Mouse (Mus musculus) liver, postnatal 0 days (tissue): ENCODE results near the gene 2310034G01Rik. TPM values are rescaled to one million over a fixed set of nuclear protein-coding genes. Genes with fewer than 3 reads are reported as not detected.

ENCODE experiments used
- ATAC-seq: fragments of 200-750 bp; cut with Nextera tagmentation; 2 replicates; pipeline ENCODE4 v1.8.0; 2017; ENCODE audit warnings: mild to moderate bottlenecking, moderate library complexity
- DNase-seq: peaks from one replicate; pipeline ENCODE4 v3.0.0-alpha.2; 2016
- H3K27ac ChIP-seq: fragments of 300-500 bp; sonication (generic); 2 replicates; pipeline ENCODE4 v1.5.1; 2014; ENCODE audit warnings: antibody characterized with exemption, moderate library complexity, mild to moderate bottlenecking, low read depth
- H3K27me3 ChIP-seq: fragments of 300-500 bp; sonication (generic); 2 replicates; pipeline ENCODE4 v1.6.1; 2014; ENCODE audit warnings: low read length, control low read depth, mixed read lengths; ENCODE audit not compliant: insufficient read depth
- H3K36me3 ChIP-seq: fragments of 300-500 bp; sonication (generic); replicated peaks from 2 replicates; pipeline ENCODE4 v1.6.1; 2014; ENCODE audit warnings: mild to moderate bottlenecking, control low read depth, low read length, moderate library complexity, mixed read lengths; ENCODE audit not compliant: insufficient read depth
- H3K4me1 ChIP-seq: fragments of 300-500 bp; sonication (generic); 2 replicates; pipeline ENCODE4 v1.6.1; 2014; ENCODE audit warnings: antibody characterized with exemption, mild to moderate bottlenecking, control low read depth; ENCODE audit not compliant: insufficient read depth
- H3K4me2 ChIP-seq: fragments of 300-500 bp; sonication (generic); 2 replicates; pipeline ENCODE4 v1.6.1; 2014; ENCODE audit warnings: low read depth, mild to moderate bottlenecking, low read length, moderate library complexity, mixed read lengths
- H3K4me3 ChIP-seq: fragments of 300-500 bp; sonication (generic); 2 replicates; pipeline ENCODE4 v1.5.1; 2014; ENCODE audit warnings: low read depth, low read length
- H3K9ac ChIP-seq: fragments of 300-500 bp; sonication (generic); replicated peaks from 2 replicates; pipeline ENCODE4 v1.6.1; 2014; ENCODE audit warnings: mild to moderate bottlenecking, moderate library complexity
- H3K9me3 ChIP-seq: fragments of 300-500 bp; sonication (generic); 2 replicates; pipeline ENCODE4 v1.6.1; 2016; ENCODE audit warnings: mild to moderate bottlenecking, control low read depth, low read length, mixed read lengths
- CTCF ChIP-seq: sonication (generic); IDR thresholded peaks from 2 replicates; pipeline ENCODE4 v1.5.1; 2016; ENCODE audit warnings: antibody characterized with exemption, low read depth
- EP300 ChIP-seq: IDR thresholded peaks from 2 replicates; pipeline ENCODE4 v1.6.1; 2016; ENCODE audit warnings: antibody characterized with exemption, low read depth, mild to moderate bottlenecking
- WGBS: fragments of 180-500 bp; shearing (Covaris S2); extraction: QIAGEN DNeasy Blood & Tissue Kit; methylation state at CpG from one replicate; pipeline ENCODE4 v1.1.7; 2014; ENCODE audit not compliant: insufficient replicate concordance; 5-methylcytosine and 5-hydroxymethylcytosine counted together
- polyA plus RNA-seq: library from polyadenylated mRNA; unstranded; fragments of >200 nt; fragmentation: Nextera tagmentation; extraction: Ambion mirVana; gene quantifications from 2 replicates; pipeline ENCODE4 v1.2.1, GENCODE M21; 2015

Gene 2310034G01Rik
- polyA plus RNA-seq, 1 experiment from 2014 or later: 0.75 TPM

DNA sequence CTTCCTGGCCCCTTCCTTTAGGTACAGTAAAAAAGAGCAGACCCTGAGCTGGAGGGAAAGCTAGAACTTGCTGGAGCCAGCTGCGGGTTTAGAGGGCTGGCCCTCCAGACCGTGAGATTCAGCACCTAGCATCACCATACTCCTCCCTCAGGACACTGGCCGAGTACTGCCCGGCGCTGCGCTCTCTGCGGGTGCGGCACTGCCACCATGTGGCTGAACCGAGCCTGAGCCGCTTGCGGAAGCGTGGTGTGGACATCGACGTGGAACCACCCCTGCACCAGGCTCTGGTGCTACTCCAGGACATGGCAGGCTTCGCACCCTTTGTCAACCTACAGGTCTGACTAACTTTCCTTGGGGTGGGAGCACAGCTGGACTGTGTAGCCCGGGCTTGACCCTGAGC, 20.2 kb downstream of the 2310034G01Rik start:
- Histone ChIP-seq H3K4me3 (peak overlapping the region; percentile 53; the same call in 1 of the 2 replicates), H3K9me3 (no peaks in the 10 kb centered on the region), H3K4me1 (peaks cover 30% of the 10 kb centered on the region), H3K4me2 (peak overlapping the region; percentile 100), H3K9ac (no peak overlapping the region), H3K27ac (no peak overlapping the region), H3K27me3 (peaks cover 20% of the 10 kb centered on the region), H3K36me3 (peaks cover 15% of the 10 kb centered on the region)
- WGBS: 4% methylated on average over 16 of the region's 16 CpGs
- DNase-seq (peak; percentile 89), ATAC-seq (peak; percentile 59)
- TF ChIP-seq CTCF (peak; percentile 98), EP300 (no peak)

DNA sequence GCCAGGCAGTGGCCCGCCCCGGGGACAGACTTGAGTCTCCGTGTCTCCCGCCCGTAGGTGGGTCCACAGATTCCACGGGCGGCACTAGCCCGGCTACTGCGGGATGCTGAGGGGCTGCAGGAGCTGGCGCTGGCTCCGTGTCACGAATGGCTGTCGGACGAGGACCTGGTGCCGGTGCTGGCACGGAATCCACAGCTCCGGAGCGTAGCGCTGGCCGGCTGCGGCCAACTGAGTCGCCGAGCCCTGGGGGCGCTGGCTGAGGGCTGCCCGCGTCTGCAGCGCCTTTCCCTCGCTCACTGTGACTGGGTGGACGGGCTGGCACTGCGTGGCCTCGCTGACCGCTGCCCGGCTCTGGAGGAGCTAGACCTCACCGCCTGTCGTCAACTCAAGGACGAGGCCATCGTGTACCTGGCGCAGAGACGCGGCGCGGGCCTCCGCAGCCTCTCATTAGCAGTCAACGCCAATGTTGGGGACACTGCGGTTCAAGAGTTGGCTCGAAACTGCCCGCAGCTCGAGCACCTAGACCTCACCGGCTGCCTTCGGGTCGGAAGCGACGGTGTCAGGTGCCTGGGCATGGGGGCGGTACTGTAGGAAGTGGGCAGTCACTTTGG, 21.0 kb downstream of the 2310034G01Rik start:
- H3K4me2 ChIP-seq: peak overlapping the region; percentile 100
- no peak for TF ChIP-seq CTCF
- TF ChIP-seq EP300: no peak
- DNase-seq: no peak
- H3K36me3 ChIP-seq: peaks cover 15% of the 10 kb centered on the region
- H3K27me3 ChIP-seq: peaks cover 28% of the 10 kb centered on the region
- H3K9ac ChIP-seq: peak overlapping the region; percentile 66
- no peaks in the 10 kb centered on the region for H3K9me3 ChIP-seq
- peak overlapping the region; percentile 63; the same call in 1 of the 2 replicates for H3K27ac ChIP-seq
- peaks cover 30% of the 10 kb centered on the region for H3K4me1 ChIP-seq
- 3% methylated on average over 53 of the region's 54 CpGs for WGBS
- ATAC-seq: peak; percentile 2; the same call in 1 of the 2 replicates
- peak overlapping the region; percentile 53 for H3K4me3 ChIP-seq

DNA sequence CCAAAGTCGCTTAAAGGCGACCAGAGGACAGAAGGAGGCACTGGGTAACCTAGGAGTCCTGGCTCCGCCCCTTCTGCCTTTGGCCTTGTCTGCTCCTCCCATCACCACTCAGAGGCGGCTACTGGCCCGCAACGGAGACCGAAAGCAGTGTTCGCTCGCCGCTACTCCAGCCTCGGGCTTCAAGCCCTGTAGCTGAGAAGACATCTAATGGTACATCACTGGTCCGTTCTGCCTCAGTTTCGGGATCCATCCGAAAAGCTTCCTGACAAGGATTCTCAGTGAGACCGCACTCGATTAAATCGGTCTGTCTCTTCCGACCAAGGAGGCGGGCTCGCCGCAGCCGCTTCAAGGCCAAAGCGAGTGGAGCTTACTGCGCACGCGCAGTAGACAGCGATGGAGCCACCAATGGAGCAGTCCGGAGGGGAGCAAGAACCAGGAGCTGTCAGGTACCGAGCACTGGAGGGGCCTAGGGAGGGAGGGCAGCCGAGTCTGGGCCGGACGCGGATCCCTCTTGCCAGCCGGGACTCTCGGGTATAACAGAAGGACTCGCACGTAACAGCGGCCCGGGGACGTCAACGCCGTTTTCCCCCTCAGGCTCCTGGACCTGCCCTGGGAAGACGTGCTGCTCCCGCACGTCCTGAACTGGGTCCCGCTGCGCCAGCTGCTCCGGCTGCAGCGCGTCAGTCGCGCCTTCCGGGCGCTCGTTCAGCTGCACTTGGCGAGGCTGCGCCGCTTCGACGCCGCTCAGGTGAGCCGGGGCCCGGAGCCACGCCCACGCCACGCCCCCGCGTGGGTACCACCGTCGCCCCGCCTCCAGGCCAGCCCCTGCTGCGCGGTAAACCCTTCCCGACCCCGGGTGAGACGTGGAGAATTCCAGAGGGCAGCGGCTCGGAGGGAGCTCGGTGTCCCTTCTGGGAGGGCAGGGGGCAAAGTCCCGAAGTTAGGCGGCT, 21.7 kb downstream of the 2310034G01Rik start, which contains the start of gene Fbxl15:
Fbxl15 (plus strand) TSS at position 104 of the 950 bp plus-strand sequence.
- WGBS: under 1% methylated on average over 73 of the region's 81 CpGs
- Histone ChIP-seq H3K4me2 (peak within 1 kb of the TSS; percentile 100), H3K4me1 (peaks cover 30% of the 10 kb centered on the region), H3K9me3 (no peaks in the 10 kb centered on the region), H3K27me3 (peaks cover 35% of the 10 kb centered on the region), H3K27ac (peak within 1 kb of the TSS; percentile 63), H3K9ac (peak within 1 kb of the TSS; percentile 66), H3K4me3 (peak within 1 kb of the TSS; percentile 53), H3K36me3 (peaks cover 15% of the 10 kb centered on the region)
- TF ChIP-seq CTCF: no peak
- peak; percentile 38; the same call in 1 of the 2 replicates for TF ChIP-seq EP300
- DNase-seq: peak; percentile 92
- peak; percentile 89 for ATAC-seq

DNA sequence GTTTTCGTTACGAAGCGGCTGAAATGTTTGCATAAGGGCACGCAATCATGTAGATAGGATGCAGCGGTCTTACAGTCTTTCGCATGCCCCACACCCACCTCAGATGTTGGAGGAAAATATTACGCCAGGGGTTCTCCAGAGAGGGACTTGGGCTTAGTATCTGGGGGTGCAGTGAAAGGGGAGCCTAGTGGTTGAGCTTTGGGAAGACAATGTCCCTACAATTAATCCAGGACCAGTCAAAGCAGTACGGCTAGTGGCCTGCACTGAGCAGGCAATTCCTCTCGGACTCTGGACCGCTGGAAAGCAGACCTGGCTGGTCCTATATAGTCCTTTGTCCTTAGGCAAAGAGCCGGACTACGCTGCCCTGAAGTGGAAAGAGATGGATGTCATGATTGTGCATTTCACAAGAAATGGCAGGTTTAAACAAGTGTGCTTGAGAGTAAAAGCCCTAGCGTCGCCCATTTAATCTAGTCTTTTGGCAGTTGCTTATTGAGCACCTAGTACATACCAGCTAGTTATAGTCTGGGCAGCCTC, 22.5 kb downstream of the 2310034G01Rik start:
- TF ChIP-seq EP300: no peak
- TF ChIP-seq CTCF: no peak
- Histone ChIP-seq H3K27ac (0 out of 2 replicates have a peak overlapping the region, but pooled peaks have one; percentile 63), H3K4me3 (peak overlapping the region; percentile 53), H3K9ac (no peak overlapping the region; the same call in 1 of the 2 replicates), H3K4me1 (peaks cover 30% of the 10 kb centered on the region), H3K9me3 (no peaks in the 10 kb centered on the region), H3K4me2 (peak overlapping the region; percentile 100), H3K36me3 (peaks cover 15% of the 10 kb centered on the region), H3K27me3 (peaks cover 43% of the 10 kb centered on the region)
- DNase-seq (no peak), ATAC-seq (no peak)
- WGBS: 24% methylated on average over 14 of the region's 14 CpGs

DNA sequence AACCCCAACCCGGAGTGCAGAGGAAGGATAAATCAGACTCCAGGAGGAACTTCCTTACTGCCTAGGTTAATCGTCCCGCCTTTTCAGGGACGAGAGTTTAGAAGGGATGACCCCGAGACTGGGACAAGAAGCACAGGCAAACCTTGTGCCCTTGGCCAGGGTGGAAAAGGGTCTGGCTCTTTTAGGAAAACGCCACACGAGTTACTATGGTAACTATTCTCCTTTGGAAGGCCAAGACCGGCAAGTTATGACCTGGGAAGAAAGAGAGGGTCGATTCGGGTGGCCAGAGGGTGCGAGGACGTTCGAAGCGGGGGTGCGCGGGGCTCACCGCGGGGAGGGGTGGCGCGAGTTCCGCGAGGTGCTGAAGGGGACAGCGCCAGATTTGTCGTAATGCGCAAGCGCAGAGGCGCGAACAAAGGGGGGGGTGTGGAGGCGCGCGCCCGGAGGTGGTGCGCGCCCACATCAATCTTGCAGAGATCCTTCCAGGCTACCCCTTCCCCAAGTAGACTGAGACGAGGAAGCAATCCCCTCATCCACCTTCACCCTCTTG, 23.3 kb downstream of the 2310034G01Rik start, which contains the start of gene Psd:
Psd (minus strand) TSS at position 401 of the 550 bp plus-strand sequence.
- H3K36me3 ChIP-seq: peaks cover 9% of the 10 kb centered on the region
- H3K27me3 ChIP-seq: peaks cover 51% of the 10 kb centered on the region
- peak within 1 kb of the TSS; percentile 66 for H3K9ac ChIP-seq
- peak within 1 kb of the TSS; percentile 100 for H3K4me2 ChIP-seq
- ATAC-seq (no peak), DNase-seq (peak; percentile 70)
- H3K9me3 ChIP-seq: no peaks in the 10 kb centered on the region
- WGBS: 2% methylated on average over 35 of the region's 35 CpGs
- peak within 1 kb of the TSS; percentile 63 for H3K27ac ChIP-seq
- TF ChIP-seq CTCF: no peak
- no peak for TF ChIP-seq EP300
- peak within 1 kb of the TSS; percentile 53 for H3K4me3 ChIP-seq
- H3K4me1 ChIP-seq: peaks cover 30% of the 10 kb centered on the region
